Mouse (Mus musculus) skeletal muscle tissue, postnatal 0 days (tissue): ENCODE data around the gene Olfr1065. TPM values are rescaled to one million over a fixed set of nuclear protein-coding genes. Genes with fewer than 3 reads are reported as not detected.

ENCODE experiments used
- polyA plus RNA-seq: library from polyadenylated mRNA; unstranded; fragments of >200 nt; fragmentation: Nextera tagmentation; extraction: Ambion mirVana; gene quantifications from 2 replicates; pipeline ENCODE4 v1.2.1, GENCODE M21; 2015

Gene Olfr1065
- polyA plus RNA-seq = not detected in 2 replicates

GRCm38 (mm10) chr2:86450491-86450890 is at the start of gene Olfr1065:
TSS of gene Olfr1065 (minus strand) at chr2:86450591.

DNA sequence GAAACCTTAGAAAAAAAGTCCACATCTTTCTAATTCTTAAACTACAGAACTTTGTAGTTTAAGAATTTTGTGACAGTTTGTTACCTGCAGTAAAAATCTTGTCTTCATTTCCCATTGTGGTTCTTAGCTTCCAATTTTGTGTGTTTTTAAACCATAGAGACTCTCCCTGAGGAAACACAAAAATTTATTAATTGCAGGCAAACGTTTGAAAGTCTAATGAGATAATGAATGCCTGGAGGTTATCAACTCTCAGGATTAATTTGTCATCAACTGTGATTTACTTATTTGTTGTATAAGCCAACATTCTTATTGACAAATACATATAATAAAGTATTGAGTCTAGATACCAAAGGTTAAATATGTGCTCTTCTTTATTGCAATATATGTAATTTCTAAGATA is 36.9 kb upstream of the Olfr1065 start, which contains the start of gene Olfr228:
TSS of gene Olfr228 (minus strand) at position 101 of the 400 bp plus-strand sequence.

GRCm38 (mm10) chr2:86456169-86456568 is 5.8 kb upstream of the Olfr1065 start, which contains the start of gene Olfr1066:
TSS of gene Olfr1066 (minus strand) at chr2:86456269.

GRCm38 (mm10) chr2:86426649-86427048 is 23.7 kb downstream of the Olfr1065 start, which contains the start of gene Olfr1062:
TSS of gene Olfr1062 (minus strand) at chr2:86426749.

GRCm38 (mm10) chr2:86413950-86414349 is 36.4 kb downstream of the Olfr1065 start, which contains the start of gene Olfr1061:
TSS of gene Olfr1061 (minus strand) at chr2:86414050.

Other genes starting within 250 kb of the Olfr1065 start
- gene Olfr1045, start 247.6 kb downstream of the Olfr1065 start, polyA plus RNA-seq = not detected in 2 replicates
- gene Olfr1046, start 231.3 kb downstream of the Olfr1065 start, polyA plus RNA-seq = not detected in 2 replicates
- gene Olfr1047, start 219.2 kb downstream of the Olfr1065 start, polyA plus RNA-seq = not detected in 2 replicates
- gene Olfr1048, start 210.3 kb downstream of the Olfr1065 start, polyA plus RNA-seq = not detected in 2 replicates
- not detected in 2 replicates for gene Olfr1049, start 192.3 kb downstream of the Olfr1065 start, polyA plus RNA-seq
- not detected in 2 replicates for gene Olfr1051, start 171.5 kb downstream of the Olfr1065 start, polyA plus RNA-seq
- not detected in 2 replicates for gene Olfr1052, start 158.1 kb downstream of the Olfr1065 start, polyA plus RNA-seq
- not detected in 2 replicates for gene Olfr1053, start 135.3 kb downstream of the Olfr1065 start, polyA plus RNA-seq
- gene Olfr1054, start 115.2 kb downstream of the Olfr1065 start, polyA plus RNA-seq = not detected in 2 replicates
- gene Olfr1055, start 100.3 kb downstream of the Olfr1065 start, polyA plus RNA-seq = not detected in 2 replicates
- not detected in 2 replicates for gene Olfr1056, start 88.1 kb downstream of the Olfr1065 start, polyA plus RNA-seq
- gene Olfr1057, start 72.2 kb downstream of the Olfr1065 start, polyA plus RNA-seq = not detected in 2 replicates
- gene Olfr1058, start 62.0 kb downstream of the Olfr1065 start, polyA plus RNA-seq = not detected in 2 replicates
- not detected in 2 replicates for gene Olfr1061, start 36.5 kb downstream of the Olfr1065 start, polyA plus RNA-seq
- gene Olfr1062, start 23.8 kb downstream of the Olfr1065 start, polyA plus RNA-seq = not detected in 2 replicates
- gene Olfr1066, start 5.7 kb upstream of the Olfr1065 start, polyA plus RNA-seq = not detected in 2 replicates
- gene Olfr228, start 36.8 kb upstream of the Olfr1065 start, polyA plus RNA-seq = not detected in 2 replicates
- gene Olfr1076, start 57.9 kb upstream of the Olfr1065 start, polyA plus RNA-seq = not detected in 2 replicates
- not detected in 2 replicates for gene Olfr1079, start 91.9 kb upstream of the Olfr1065 start, polyA plus RNA-seq
- gene Olfr1080, start 107.6 kb upstream of the Olfr1065 start, polyA plus RNA-seq = not detected in 2 replicates
- not detected in 2 replicates for gene Olfr1082, start 148.4 kb upstream of the Olfr1065 start, polyA plus RNA-seq
- not detected in 2 replicates for gene Olfr1084, start 189.1 kb upstream of the Olfr1065 start, polyA plus RNA-seq
- not detected in 2 replicates for gene Olfr1085, start 211.4 kb upstream of the Olfr1065 start, polyA plus RNA-seq
- gene Olfr1086, start 229.5 kb upstream of the Olfr1065 start, polyA plus RNA-seq = not detected in 2 replicates
- gene Olfr1087, start 247.8 kb upstream of the Olfr1065 start, polyA plus RNA-seq = not detected in 2 replicates